Mouse (Mus musculus) limb, embryonic 13.5 days (tissue): Measurements from ENCODE around the gene Gm10277. TPM values are rescaled to one million over a fixed set of nuclear protein-coding genes. Genes with fewer than 3 reads are reported as not detected.

Experiments
- ATAC-seq: fragments of 200-750 bp; cut with Nextera tagmentation; 2 replicates; pipeline ENCODE4 v1.8.0; 2017; ENCODE audit warnings: low read depth, moderate number of reproducible peaks, moderate TSS enrichment; ENCODE audit not compliant: low FRiP score
- H3K27ac ChIP-seq: fragments of 300-500 bp; sonication (generic); 2 replicates; pipeline ENCODE4 v1.5.1; 2015; ENCODE audit warnings: inconsistent platforms, mild to moderate bottlenecking, moderate library complexity
- H3K27me3 ChIP-seq: fragments of 300-500 bp; sonication (generic); 2 replicates; pipeline ENCODE4 v1.6.1; 2015; ENCODE audit warnings: mild to moderate bottlenecking, inconsistent platforms
- H3K36me3 ChIP-seq: fragments of 300-500 bp; sonication (generic); 2 replicates; pipeline ENCODE4 v1.6.1; 2015; ENCODE audit warnings: inconsistent platforms, mild to moderate bottlenecking, moderate library complexity
- H3K4me1 ChIP-seq: fragments of 300-500 bp; sonication (generic); 2 replicates; pipeline ENCODE4 v1.6.1; 2015; ENCODE audit warnings: inconsistent platforms
- H3K4me2 ChIP-seq: fragments of 300-500 bp; sonication (generic); replicated peaks from 2 replicates; pipeline ENCODE4 v1.6.1; 2015; ENCODE audit warnings: inconsistent platforms, mild to moderate bottlenecking, moderate library complexity
- H3K4me3 ChIP-seq: fragments of 300-500 bp; sonication (generic); 2 replicates; pipeline ENCODE4 v1.5.1; 2015; ENCODE audit warnings: moderate library complexity, mild to moderate bottlenecking, inconsistent platforms
- H3K9ac ChIP-seq: fragments of 300-500 bp; sonication (generic); 2 replicates; pipeline ENCODE4 v1.6.1; 2015; ENCODE audit warnings: mild to moderate bottlenecking, inconsistent platforms
- H3K9me3 ChIP-seq: fragments of 300-500 bp; sonication (generic); 2 replicates; pipeline ENCODE4 v1.6.1; 2016; ENCODE audit warnings: inconsistent platforms
- WGBS: fragments of 180-500 bp; shearing (Covaris S2); methylation state at CpG from one replicate; pipeline ENCODE4 v1.1.7; 2015; 5-methylcytosine and 5-hydroxymethylcytosine counted together
- polyA plus RNA-seq: library from polyadenylated mRNA; unstranded; fragments of >200 nt; fragmentation: Nextera tagmentation; extraction: Ambion mirVana; gene quantifications from 2 replicates; pipeline ENCODE4 v1.2.1, GENCODE M21; 2015

Gene Gm10277
- polyA plus RNA-seq, 1 experiment from 2014 or later: 1.8 TPM

DNA sequence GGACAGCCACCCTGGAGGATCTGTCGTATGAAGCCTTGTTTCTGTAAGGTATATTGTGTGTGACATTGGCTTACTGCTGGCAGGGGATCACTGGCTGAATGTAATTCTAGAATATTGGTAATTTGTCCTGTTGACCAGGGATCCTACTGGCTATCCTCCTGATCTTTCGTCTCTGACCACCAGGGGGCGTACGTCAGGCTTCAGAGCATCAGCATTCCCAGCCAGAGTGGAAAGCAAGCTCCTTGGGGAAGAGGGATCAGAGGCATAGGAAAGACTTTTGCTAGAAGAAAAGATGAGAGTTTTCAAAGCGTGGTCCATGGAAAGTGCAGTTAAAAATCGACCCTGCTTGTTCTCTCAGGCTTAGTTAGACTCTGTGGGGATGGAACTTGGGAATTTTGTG is 50.3 kb downstream of the Gm10277 start:
- Histone ChIP-seq H3K27ac (no peak overlapping the region), H3K4me3 (no peak overlapping the region), H3K36me3 (no peaks in the 10 kb centered on the region), H3K9me3 (no peaks in the 10 kb centered on the region), H3K4me2 (no peak overlapping the region), H3K4me1 (no peaks in the 10 kb centered on the region), H3K9ac (no peak overlapping the region), H3K27me3 (no peaks in the 10 kb centered on the region)
- ATAC-seq: no peak
- 1% methylated on average over 6 of the region's 6 CpGs for WGBS

Other genes starting within 250 kb of the Gm10277 start
- gene Taok1, start 179.9 kb downstream of the Gm10277 start, polyA plus RNA-seq: 14.5 and 14.6 TPM in 2 replicates
- gene Nufip2, start 101.6 kb downstream of the Gm10277 start, polyA plus RNA-seq: 4.7 and 5.1 TPM in 2 replicates
- gene Cryba1, start 62.5 kb downstream of the Gm10277 start, polyA plus RNA-seq: not detected in 2 replicates
- gene Myo18a, start 24.5 kb downstream of the Gm10277 start, polyA plus RNA-seq: 33.7 and 40.5 TPM in 2 replicates
- 0.66 and 1.4 TPM in 2 replicates for gene Pipox, start 106.3 kb upstream of the Gm10277 start, polyA plus RNA-seq
- 0.18 and 0.60 TPM in 2 replicates for gene Sez6, start 143.1 kb upstream of the Gm10277 start, polyA plus RNA-seq
- gene Phf12, start 195.0 kb upstream of the Gm10277 start, polyA plus RNA-seq: 21.5 and 22.0 TPM in 2 replicates
- gene Dhrs13, start 244.5 kb upstream of the Gm10277 start, polyA plus RNA-seq: 20.1 and 21.1 TPM in 2 replicates